Mouse (Mus musculus): ENCODE results near the gene Mdm4.

GRCm38 (mm10) chr1:132956809-132957208 lies 73.6 kb downstream of the Mdm4 start:
- TF ChIP-seq CTCF (IDR thresholded peaks at IDR 0.05; ENCODE audit: low read depth) (no peak), EP300 (IDR thresholded peaks at IDR 0.05; ENCODE audit: low read depth) (no peak)
